50 mouse cellular contexts compared by ENCODE assay signal in genomic region chr2:181685686-181686085, GRCm38 (mm10). TPM values are rescaled to one million over a fixed set of nuclear protein-coding genes. Genes with fewer than 3 reads are reported as not detected.
"Had no signal": no experiment of that assay in that cellular context is flagged by ENCODE, and none has a peak within 500 bp of the region (broad histone marks: within the 10 kb centered on the region; RNA-seq: fewer than 3 reads in every experiment).

No protein-coding gene starts in this region.

- H3K36me3 ChIP-seq: intestine, embryonic 15.5 days had no signal

- H3K27ac ChIP-seq: heart, adult 2 months; heart, embryonic 13.5 days; heart, embryonic 15.5 days; hindbrain, embryonic 10.5 days; hindbrain, embryonic 12.5 days; hindbrain, embryonic 13.5 days; hindbrain, embryonic 14.5 days; hindbrain, embryonic 15.5 days; hindbrain, postnatal 0 days; intestine, embryonic 15.5 days; kidney, embryonic 15.5 days; kidney, postnatal 0 days; layer of hippocampus, adult 2 months; left cerebral cortex, adult 2 months had no signal

- H3K9ac ChIP-seq: heart, embryonic 12.5 days; heart, embryonic 13.5 days; heart, embryonic 15.5 days; hindbrain, embryonic 12.5 days; hindbrain, embryonic 13.5 days; hindbrain, embryonic 14.5 days; hindbrain, embryonic 15.5 days; intestine, embryonic 15.5 days; kidney, embryonic 15.5 days had no signal

- ATAC-seq: hindbrain, embryonic 16.5 days; hindbrain, postnatal 0 days; inflammation-experienced regulatory T-cells, adult 6 months; intestine, embryonic 15.5 days; intestine, embryonic 16.5 days; intestine, postnatal 0 days had no signal

- DNase-seq: heart, postnatal 10 days; heart, postnatal 14 days; kidney, adult 11 months; kidney, adult 18-20 months; kidney, adult 2 months; kidney, adult 8-10 months; kidney, adult 9 months; kidney, postnatal 10 days; kidney, postnatal 14 days; kidney, postnatal 25 days; kidney, postnatal 36 days; kidney, postnatal 4 days; layer of hippocampus, postnatal 36 days had no signal

- H3K4me3 ChIP-seq: heart, adult 2 months; heart, embryonic 12.5 days; heart, embryonic 13.5 days; heart, embryonic 15.5 days; hindbrain, embryonic 10.5 days; hindbrain, embryonic 12.5 days; hindbrain, embryonic 13.5 days; hindbrain, embryonic 15.5 days; intestine, embryonic 15.5 days; kidney, embryonic 15.5 days; layer of hippocampus, adult 2 months; left cerebral cortex, adult 2 months had no signal

- H3K9me3 ChIP-seq: heart, embryonic 12.5 days; heart, embryonic 13.5 days; heart, embryonic 15.5 days; hindbrain, embryonic 10.5 days; hindbrain, embryonic 12.5 days; hindbrain, embryonic 13.5 days; hindbrain, embryonic 15.5 days; intestine, embryonic 15.5 days; kidney, embryonic 15.5 days had no signal

- H3K27me3 ChIP-seq: heart, embryonic 12.5 days; heart, embryonic 13.5 days; heart, embryonic 15.5 days; hindbrain, embryonic 12.5 days; hindbrain, embryonic 13.5 days; hindbrain, embryonic 15.5 days; kidney, embryonic 15.5 days had no signal

- H3K4me2 ChIP-seq: heart, embryonic 12.5 days; heart, embryonic 13.5 days; heart, embryonic 15.5 days; hindbrain, embryonic 12.5 days; hindbrain, embryonic 13.5 days; hindbrain, embryonic 14.5 days; hindbrain, embryonic 15.5 days; intestine, embryonic 15.5 days; kidney, embryonic 15.5 days had no signal

RNA-seq across cellular contexts. Expression of gene Lkaaear1, which starts 12.6 kb away (rescaled TPM):
- total RNA-seq: heart, adult 2 months; heart, postnatal 10 days; heart, postnatal 14 days; heart, postnatal 25 days; heart, postnatal 36 days; heart, postnatal 4 days; hematopoietic stem cell, adult 5-6 weeks; hindbrain, postnatal 0 days; layer of hippocampus, adult 18-20 months; layer of hippocampus, adult 2 months; layer of hippocampus, adult 8-10 months; layer of hippocampus, postnatal 10 days; layer of hippocampus, postnatal 14 days; layer of hippocampus, postnatal 25 days; layer of hippocampus, postnatal 36 days; left cerebral cortex, adult 18-20 months; left cerebral cortex, adult 2 months had no signal
- polyA plus RNA-seq: heart, embryonic 12.5 days; heart, embryonic 13.5 days; heart, embryonic 14.5 days; heart, embryonic 15.5 days; heart, embryonic 16.5 days; heart, postnatal 0 days; hindbrain, embryonic 10.5 days; hindbrain, embryonic 11.5 days; hindbrain, embryonic 12.5 days; hindbrain, embryonic 13.5 days; hindbrain, embryonic 14.5 days; hindbrain, embryonic 15.5 days; hindbrain, embryonic 16.5 days; hindbrain, postnatal 0 days; inflammation-experienced regulatory T-cells, adult 6 months; intestine, embryonic 14.5 days; intestine, embryonic 15.5 days; intestine, embryonic 16.5 days; intestine, postnatal 0 days; kidney, adult 2 months; kidney, embryonic 14.5 days; kidney, embryonic 16.5 days; kidney, postnatal 0 days; large intestine, adult 2 months had no signal

RNA-seq across cellular contexts. Expression of gene Sox18, which starts 14.2 kb away (rescaled TPM):
- total RNA-seq: hematopoietic stem cell, adult 5-6 weeks had no signal
- polyA plus RNA-seq: inflammation-experienced regulatory T-cells, adult 6 months had no signal

RNA-seq across cellular contexts. Expression of gene Gm29797, which starts 28.9 kb away (rescaled TPM):
- total RNA-seq: heart, adult 2 months; heart, postnatal 10 days; heart, postnatal 14 days; heart, postnatal 25 days; heart, postnatal 36 days; heart, postnatal 4 days; hematopoietic stem cell, adult 5-6 weeks; hindbrain, postnatal 0 days; layer of hippocampus, postnatal 10 days; layer of hippocampus, postnatal 14 days had no signal
- polyA plus RNA-seq: heart, embryonic 12.5 days; heart, embryonic 14.5 days; heart, embryonic 15.5 days; heart, embryonic 16.5 days; heart, postnatal 0 days; hindbrain, embryonic 10.5 days; hindbrain, embryonic 11.5 days; hindbrain, embryonic 13.5 days; hindbrain, embryonic 15.5 days; hindbrain, embryonic 16.5 days; hindbrain, postnatal 0 days; inflammation-experienced regulatory T-cells, adult 6 months; kidney, embryonic 14.5 days; kidney, postnatal 0 days had no signal
